Mouse (Mus musculus) brown adipose tissue, adult 24 weeks (tissue): ENCODE data around the gene Itgb5. TPM values are rescaled to one million over a fixed set of nuclear protein-coding genes. Genes with fewer than 3 reads are reported as not detected.

Source experiments
- H3K27ac ChIP-seq: fragments of 200-500 bp; replicated peaks from 2 replicates; pipeline ENCODE4 v1.5.1; 2012; ENCODE audit warnings: low read depth, mild to moderate bottlenecking, low read length
- H3K4me1 ChIP-seq: fragments of 200-500 bp; 2 replicates; pipeline ENCODE4 v1.6.1; 2012; ENCODE audit warnings: low read length, mixed read lengths; ENCODE audit not compliant: control insufficient read depth, insufficient read depth, insufficient read length
- H3K4me3 ChIP-seq: fragments of 200-500 bp; 2 replicates; pipeline ENCODE4 v1.5.1; 2012; ENCODE audit warnings: low read depth, mild to moderate bottlenecking, low read length, moderate library complexity; ENCODE audit not compliant: insufficient read depth
- polyA plus RNA-seq: library from polyadenylated mRNA; stranded (reverse); fragments of >200 nt; gene quantifications from 2 replicates; pipeline ENCODE4 v1.2.4, GENCODE M21; 2012; ENCODE audit not compliant: missing spikeins, insufficient read depth, insufficient read length

Gene Itgb5
- polyA plus RNA-seq, 1 experiment, result 42.1 TPM

- 0 out of 2 replicates have a peak overlapping the region, but pooled peaks have one; percentile 6 for H3K27ac ChIP-seq
- peaks cover 63% of the 10 kb centered on the region for H3K4me1 ChIP-seq
- no peak overlapping the region for H3K4me3 ChIP-seq
These were observed 111.9 kb downstream of the Itgb5 start for GRCm38 (mm10) chr16:33941271-33941781.

GRCm38 (mm10) chr16:33942341-33942740, 112.9 kb downstream of the Itgb5 start:
- H3K4me1 ChIP-seq, result peaks cover 63% of the 10 kb centered on the region
- H3K4me3 ChIP-seq, result no peak overlapping the region
- H3K27ac ChIP-seq, result no peak overlapping the region

- H3K27ac ChIP-seq, result no peak overlapping the region
- H3K4me1 ChIP-seq, result peaks cover 53% of the 10 kb centered on the region
These were observed 113.9 kb downstream of the Itgb5 start for GRCm38 (mm10) chr16:33943388-33943787.

GRCm38 (mm10) chr16:33944126-33944525, 114.7 kb downstream of the Itgb5 start:
- peaks cover 46% of the 10 kb centered on the region for H3K4me1 ChIP-seq

More at GRCm38 (mm10) chr16:33943388-33943787, 113.9 kb downstream of the Itgb5 start:
- H3K4me3 ChIP-seq, result no peak overlapping the region

GRCm38 (mm10) chr16:33944772-33945171, 115.3 kb downstream of the Itgb5 start:
- Histone ChIP-seq H3K4me3 (no peak overlapping the region), H3K4me1 (peaks cover 39% of the 10 kb centered on the region), H3K27ac (no peak overlapping the region; the same call in 1 of the 2 replicates)

More at GRCm38 (mm10) chr16:33944126-33944525, 114.7 kb downstream of the Itgb5 start:
- no peak overlapping the region for H3K27ac ChIP-seq
- H3K4me3 ChIP-seq, result no peak overlapping the region

- H3K4me1 ChIP-seq, result peaks cover 31% of the 10 kb centered on the region
- no peak overlapping the region for H3K4me3 ChIP-seq
- no peak overlapping the region for H3K27ac ChIP-seq
These were observed 116.6 kb downstream of the Itgb5 start for GRCm38 (mm10) chr16:33946021-33946420.

- peaks cover 21% of the 10 kb centered on the region for H3K4me1 ChIP-seq
- H3K27ac ChIP-seq, result no peak overlapping the region
- no peak overlapping the region for H3K4me3 ChIP-seq
These were observed 118.5 kb downstream of the Itgb5 start for GRCm38 (mm10) chr16:33947664-33948571.

GRCm38 (mm10) chr16:33950386-33950785, 120.9 kb downstream of the Itgb5 start:
- Histone ChIP-seq H3K4me1 (peaks cover 7% of the 10 kb centered on the region), H3K4me3 (no peak overlapping the region), H3K27ac (no peak overlapping the region)

GRCm38 (mm10) chr16:33950830-33951229, 121.4 kb downstream of the Itgb5 start:
- Histone ChIP-seq H3K4me1 (peaks cover 3% of the 10 kb centered on the region), H3K4me3 (no peak overlapping the region), H3K27ac (no peak overlapping the region)

GRCm38 (mm10) chr16:33953008-33953407, 123.5 kb downstream of the Itgb5 start:
- no peaks in the 10 kb centered on the region for H3K4me1 ChIP-seq
- H3K4me3 ChIP-seq, result no peak overlapping the region
- H3K27ac ChIP-seq, result no peak overlapping the region

GRCm38 (mm10) chr16:33954793-33955192, 125.3 kb downstream of the Itgb5 start:
- no peak overlapping the region for H3K4me3 ChIP-seq
- no peak overlapping the region for H3K27ac ChIP-seq
- no peaks in the 10 kb centered on the region for H3K4me1 ChIP-seq

GRCm38 (mm10) chr16:33963509-33963908, 134.0 kb downstream of the Itgb5 start:
- no peak overlapping the region for H3K4me3 ChIP-seq
- no peak overlapping the region for H3K27ac ChIP-seq
- peaks cover 3% of the 10 kb centered on the region; the same call in 1 of the 2 replicates for H3K4me1 ChIP-seq

GRCm38 (mm10) chr16:33965878-33966537, 136.5 kb downstream of the Itgb5 start:
- H3K4me1 ChIP-seq, result peaks cover 3% of the 10 kb centered on the region; the same call in 1 of the 2 replicates
- H3K4me3 ChIP-seq, result peak overlapping the region; percentile 97
- no peak overlapping the region for H3K27ac ChIP-seq

GRCm38 (mm10) chr16:33966538-33967282, 137.2 kb downstream of the Itgb5 start, which contains the start of gene Umps:
TSS of gene Umps (minus strand) at chr16:33967038.
- peak within 1 kb of the TSS; percentile 97 for H3K4me3 ChIP-seq
- peaks cover 3% of the 10 kb centered on the region; the same call in 1 of the 2 replicates for H3K4me1 ChIP-seq
- H3K27ac ChIP-seq, result peak within 1 kb of the TSS; percentile 55
